Comparison of ENCODE assay signal across 24 mouse cellular contexts in the genomic region with DNA sequence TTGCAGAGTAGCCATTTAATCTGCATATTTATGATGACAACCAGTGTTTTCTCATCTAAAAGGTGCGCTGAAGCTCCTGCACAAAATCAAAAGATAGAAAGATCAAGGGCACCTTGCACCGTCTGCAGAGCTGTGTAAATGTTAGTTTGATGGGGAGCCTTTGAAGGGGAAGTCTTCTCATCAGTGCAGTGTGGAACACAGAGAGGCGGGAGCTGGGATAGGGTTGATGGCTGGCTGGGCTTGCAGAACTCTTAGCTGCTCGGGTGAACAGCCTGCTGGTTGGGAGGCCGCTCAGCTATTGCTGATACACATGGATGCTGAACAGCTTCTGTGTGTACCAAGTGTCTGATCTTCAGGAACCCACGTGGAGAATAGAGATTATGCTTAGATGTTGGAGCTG.
"Had no signal": no experiment of that assay in that cellular context is flagged by ENCODE, and none has a peak within 500 bp of the region (broad histone marks: within the 10 kb centered on the region; RNA-seq: fewer than 3 reads in every experiment).

No protein-coding gene starts in this region.

- H3K27ac ChIP-seq: heart, embryonic 10.5 days; heart, embryonic 13.5 days; heart, embryonic 15.5 days; hindbrain, embryonic 13.5 days; hindbrain, embryonic 15.5 days; hindbrain, postnatal 0 days; kidney, embryonic 15.5 days; kidney, postnatal 0 days; limb, embryonic 13.5 days; limb, embryonic 15.5 days had no signal

- H3K9ac ChIP-seq: heart, embryonic 13.5 days; heart, embryonic 15.5 days; hindbrain, embryonic 13.5 days; hindbrain, embryonic 15.5 days; kidney, embryonic 15.5 days; limb, embryonic 13.5 days; limb, embryonic 15.5 days had no signal

- H3K36me3 ChIP-seq: heart, embryonic 10.5 days; heart, embryonic 13.5 days; heart, embryonic 15.5 days; hindbrain, embryonic 13.5 days; hindbrain, embryonic 15.5 days; kidney, embryonic 15.5 days; limb, embryonic 13.5 days; limb, embryonic 15.5 days had no signal

- DNase-seq: gastrocnemius, postnatal 14 days; gastrocnemius, postnatal 36 days; heart, adult 18-20 months; heart, postnatal 14 days; heart, postnatal 36 days; kidney, adult 11 months; kidney, adult 2 months; kidney, adult 9 months; kidney, postnatal 14 days; kidney, postnatal 36 days; layer of hippocampus, adult 9-11 months; layer of hippocampus, postnatal 36 days; left cerebral cortex, postnatal 4 days had no signal

- H3K9me3 ChIP-seq: heart, embryonic 10.5 days; heart, embryonic 13.5 days; heart, embryonic 15.5 days; hindbrain, embryonic 13.5 days; hindbrain, embryonic 15.5 days; kidney, embryonic 15.5 days; limb, embryonic 13.5 days; limb, embryonic 15.5 days had no signal

- H3K4me2 ChIP-seq: heart, embryonic 13.5 days; heart, embryonic 15.5 days; hindbrain, embryonic 13.5 days; hindbrain, embryonic 15.5 days; kidney, embryonic 15.5 days; limb, embryonic 13.5 days; limb, embryonic 15.5 days had no signal

- H3K4me1 ChIP-seq: heart, embryonic 10.5 days; heart, embryonic 13.5 days; heart, embryonic 15.5 days; hindbrain, embryonic 13.5 days; hindbrain, embryonic 15.5 days; kidney, embryonic 15.5 days; limb, embryonic 15.5 days had no signal

- H3K4me3 ChIP-seq: heart, embryonic 10.5 days; heart, embryonic 13.5 days; heart, embryonic 15.5 days; hindbrain, embryonic 13.5 days; hindbrain, embryonic 15.5 days; kidney, embryonic 15.5 days; limb, embryonic 13.5 days; limb, embryonic 15.5 days had no signal

- ATAC-seq: hindbrain, postnatal 0 days; intestine, embryonic 16.5 days had no signal

- H3K27me3 ChIP-seq: heart, embryonic 13.5 days; heart, embryonic 15.5 days; hindbrain, embryonic 13.5 days; hindbrain, embryonic 15.5 days; kidney, embryonic 15.5 days; limb, embryonic 13.5 days; limb, embryonic 15.5 days had no signal
